Mouse (Mus musculus) ovary, postnatal 10 days (tissue): ENCODE data around the gene Ghdc.
A peak's percentile ranks its signal among the peaks of the same experiment; 100 is the strongest.
"Not testable (repeated sequence)": the region's sequence is repeated elsewhere in the genome, so short reads cannot be mapped to it uniquely, and the experiment has no call there.

Experiments used
- DNase-seq: peaks from one replicate; pipeline ENCODE4 v3.0.0; 2022; ENCODE audit warnings: low spot score

Gene Ghdc

GRCm38 (mm10) chr11:100770646-100771408 is at the start of gene Ghdc:
Ghdc (minus strand) TSS chr11:100770957.
- peak; percentile 52 for DNase-seq

- DNase-seq, result no peak
Observed at GRCm38 (mm10) chr11:100820047-100820446, 49.3 kb upstream of the Ghdc start.

- no peak for DNase-seq
Observed at GRCm38 (mm10) chr11:100819626-100820025, 48.9 kb upstream of the Ghdc start.

- DNase-seq, result no peak
Observed at GRCm38 (mm10) chr11:100819048-100819447, 48.3 kb upstream of the Ghdc start.

- DNase-seq, result no peak
Observed at GRCm38 (mm10) chr11:100818359-100819012, 47.7 kb upstream of the Ghdc start.

GRCm38 (mm10) chr11:100817311-100817710 is 46.6 kb upstream of the Ghdc start:
- DNase-seq, result no peak

GRCm38 (mm10) chr11:100816801-100817200 is 46.0 kb upstream of the Ghdc start:
- no peak for DNase-seq

- no peak for DNase-seq
Observed at GRCm38 (mm10) chr11:100816342-100816741, 45.6 kb upstream of the Ghdc start.

- DNase-seq, result no peak
Observed at GRCm38 (mm10) chr11:100814498-100814897, 43.7 kb upstream of the Ghdc start.

- DNase-seq, result no peak
Observed at GRCm38 (mm10) chr11:100811132-100811531, 40.4 kb upstream of the Ghdc start.

- DNase-seq, result no peak
Observed at GRCm38 (mm10) chr11:100810516-100810915, 39.8 kb upstream of the Ghdc start.

GRCm38 (mm10) chr11:100806380-100807305 is 35.9 kb upstream of the Ghdc start:
- no peak for DNase-seq

- DNase-seq, result no peak
Observed at GRCm38 (mm10) chr11:100805535-100805934, 34.8 kb upstream of the Ghdc start.

GRCm38 (mm10) chr11:100804409-100804808 is 33.7 kb upstream of the Ghdc start:
- no peak for DNase-seq

- DNase-seq, result no peak
Observed at GRCm38 (mm10) chr11:100799426-100799825, 28.7 kb upstream of the Ghdc start.

GRCm38 (mm10) chr11:100796585-100796984 is 25.8 kb upstream of the Ghdc start:
- DNase-seq, result no peak

GRCm38 (mm10) chr11:100795386-100795785 is 24.6 kb upstream of the Ghdc start:
- DNase-seq, result no peak

- no peak for DNase-seq
Observed at GRCm38 (mm10) chr11:100791457-100792049, 20.8 kb upstream of the Ghdc start.

GRCm38 (mm10) chr11:100790644-100791043 is 19.9 kb upstream of the Ghdc start:
- DNase-seq, result not testable (repeated sequence)

- DNase-seq, result no peak
Observed at GRCm38 (mm10) chr11:100789702-100790101, 18.9 kb upstream of the Ghdc start.

GRCm38 (mm10) chr11:100785774-100786173 is 15.0 kb upstream of the Ghdc start:
- DNase-seq, result no peak

- no peak for DNase-seq
Observed at GRCm38 (mm10) chr11:100784286-100784685, 13.5 kb upstream of the Ghdc start.
